Mouse (Mus musculus) liver (tissue): ENCODE results near the gene Il16.

Experiments
- DNase-seq: peaks from one replicate; pipeline ENCODE4 v3.0.0-alpha.2; 2020; ENCODE audit warnings: mixed read lengths

The Il16 gene

GRCm38 (mm10) chr7:83745413-83746106 is at the start of gene Il16:
Gene Il16 (minus strand): TSS chr7:83745726.
- no peak for DNase-seq

DNA sequence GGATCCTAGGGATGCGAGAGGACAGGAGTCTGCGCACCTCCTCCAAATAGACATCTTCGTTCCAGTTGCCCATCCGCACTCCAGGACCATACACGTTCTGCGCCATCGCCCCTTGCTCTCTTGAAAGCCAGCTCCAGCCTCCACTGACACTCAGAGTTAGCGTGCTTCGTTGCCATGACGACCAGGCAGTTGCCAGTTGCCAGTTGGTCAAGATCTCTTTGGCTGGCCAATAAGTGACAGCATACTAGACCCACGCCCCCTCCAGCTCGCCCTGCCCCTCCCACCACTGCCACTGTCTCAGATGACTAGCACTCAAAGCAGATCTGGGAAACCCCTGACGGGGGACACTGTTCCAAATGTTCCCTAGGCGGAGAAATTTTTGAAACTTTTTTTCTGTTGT is 49.2 kb upstream of the Il16 start, which contains the start of gene Cfap161:
Cfap161 (minus strand) TSS at position 176 of the 400 bp plus-strand sequence.
- DNase-seq, result peak; percentile 73

DNA sequence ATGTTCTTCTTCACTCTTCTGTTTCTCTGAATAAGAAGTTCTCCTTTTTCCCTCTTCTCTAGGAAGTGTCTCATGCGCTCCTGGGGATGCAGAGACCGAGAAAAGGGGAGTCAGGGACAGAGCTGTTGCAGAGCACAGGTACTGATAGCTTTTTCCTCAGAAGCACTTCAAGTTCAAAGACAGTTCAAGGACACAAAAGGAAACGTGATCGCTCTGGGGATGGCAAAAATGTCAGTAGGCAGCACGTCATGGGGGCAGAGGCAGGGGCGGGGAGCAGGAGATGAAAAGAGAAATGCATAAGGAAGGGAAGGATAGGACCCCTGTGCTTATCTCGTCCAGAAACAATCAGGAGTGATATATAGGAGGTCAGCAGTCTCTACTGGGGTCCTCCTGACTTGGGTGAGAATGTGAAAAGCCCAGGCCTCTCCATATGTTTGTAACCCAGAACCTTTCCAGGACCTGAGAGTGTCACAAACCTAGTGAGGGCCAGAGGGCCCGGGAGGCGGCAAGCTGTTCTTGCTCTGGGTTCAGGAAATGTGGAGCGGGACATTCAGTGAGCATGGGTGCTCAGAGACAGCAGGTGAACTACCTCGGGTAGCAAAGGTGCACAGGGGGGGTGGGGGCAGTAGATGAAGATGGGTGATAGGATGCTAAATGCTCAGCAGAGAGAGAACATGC is 48.6 kb upstream of the Il16 start:
- DNase-seq, result no peak

- DNase-seq, result no peak
These were observed 35.4 kb upstream of the Il16 start for GRCm38 (mm10) chr7:83780881-83781280.

- no peak for DNase-seq
These were observed 34.5 kb upstream of the Il16 start for GRCm38 (mm10) chr7:83780026-83780425.

DNA sequence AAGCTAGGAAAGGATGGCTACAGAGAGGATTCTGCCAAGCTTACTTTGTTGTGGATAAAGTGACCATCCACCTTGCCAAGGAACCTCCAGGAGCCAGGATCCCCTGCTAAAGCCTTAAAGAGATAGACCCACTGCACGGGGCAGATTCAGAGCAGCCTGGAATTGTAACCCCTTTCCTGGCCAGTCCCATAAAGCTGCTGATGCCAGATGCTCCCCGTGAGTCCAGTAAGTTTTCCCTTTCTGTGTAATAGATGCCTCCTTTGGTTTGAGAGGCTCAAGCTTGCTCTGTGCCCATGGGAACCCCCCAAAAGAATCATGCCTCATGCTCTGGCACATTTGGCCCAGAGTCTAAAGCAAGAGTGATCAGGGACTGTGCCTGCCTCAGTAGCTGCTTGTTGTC is 33.5 kb upstream of the Il16 start:
- no peak for DNase-seq

GRCm38 (mm10) chr7:83778516-83778915 is 33.0 kb upstream of the Il16 start:
- no peak for DNase-seq

DNA sequence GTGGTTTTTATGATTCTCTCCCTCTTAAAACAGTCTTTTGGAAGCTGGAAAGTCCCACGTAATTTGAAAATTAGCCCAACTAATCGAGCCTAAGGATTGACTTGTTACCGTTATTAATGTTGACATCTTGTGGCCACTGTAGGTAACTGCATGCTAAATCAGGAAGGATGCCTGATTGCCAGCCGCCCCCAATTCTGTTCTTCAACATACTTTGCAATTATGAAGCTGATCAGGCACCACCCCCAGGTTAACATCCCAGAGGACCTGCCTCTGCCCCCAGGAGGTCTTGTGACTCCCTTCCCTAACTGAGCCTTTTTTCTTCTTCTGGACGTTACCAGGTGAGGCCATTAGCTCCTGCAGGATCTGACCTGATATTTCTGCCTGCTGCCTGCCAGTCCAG is 29.2 kb upstream of the Il16 start:
- DNase-seq, result no peak

GRCm38 (mm10) chr7:83763674-83764073 is 18.1 kb upstream of the Il16 start:
- no peak for DNase-seq

GRCm38 (mm10) chr7:83762336-83762735 is 16.8 kb upstream of the Il16 start:
- DNase-seq, result no peak

GRCm38 (mm10) chr7:83751055-83751454 is 5.5 kb upstream of the Il16 start:
- no peak for DNase-seq

DNA sequence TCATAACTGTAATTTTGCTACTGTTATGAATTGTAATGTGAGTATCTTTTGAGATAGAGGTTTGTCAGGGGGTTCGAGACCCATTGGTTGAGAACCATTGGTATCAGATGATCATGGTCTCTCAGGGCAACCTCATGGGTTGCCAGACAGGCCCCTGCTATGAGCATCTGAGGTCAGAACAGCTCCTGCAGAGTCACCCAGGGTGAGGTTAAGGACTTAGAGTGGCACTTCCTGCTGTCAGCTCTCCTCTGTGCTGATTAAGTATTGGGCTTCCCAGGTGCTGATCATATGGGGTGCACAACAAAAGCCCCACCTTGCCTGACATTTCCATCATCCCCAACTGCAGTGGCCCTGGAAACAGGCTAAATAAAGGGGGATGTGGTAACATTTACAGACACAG is 2.9 kb upstream of the Il16 start:
- no peak for DNase-seq

DNA sequence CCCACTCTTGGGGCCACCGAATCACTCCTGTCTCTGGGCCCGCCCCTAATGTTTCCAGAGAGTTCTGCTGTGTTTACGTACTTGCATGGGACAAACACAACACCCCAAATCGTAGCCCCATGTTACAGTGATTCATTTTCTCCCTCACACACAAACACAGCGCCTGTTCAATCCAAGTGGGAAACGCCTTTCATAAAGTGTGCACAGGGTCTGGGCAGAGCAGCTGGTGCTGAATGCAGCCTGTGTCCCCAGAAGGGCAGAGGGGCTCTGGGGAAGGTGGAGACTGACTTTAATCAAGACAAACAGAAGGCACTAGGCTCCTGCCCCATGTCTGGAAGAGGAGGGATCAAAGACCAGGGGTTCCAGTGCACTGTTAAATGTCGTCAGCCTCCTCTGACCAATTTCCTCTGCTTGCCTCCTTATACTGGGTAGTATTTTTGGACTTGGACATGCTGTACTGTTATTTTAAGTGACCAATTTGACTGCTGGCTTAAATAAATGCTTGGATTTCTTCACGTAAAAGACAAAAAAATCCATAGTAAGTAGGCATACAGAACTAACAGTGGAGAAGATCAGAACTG is 671 bp upstream of the Il16 start:
- DNase-seq, result no peak

DNA sequence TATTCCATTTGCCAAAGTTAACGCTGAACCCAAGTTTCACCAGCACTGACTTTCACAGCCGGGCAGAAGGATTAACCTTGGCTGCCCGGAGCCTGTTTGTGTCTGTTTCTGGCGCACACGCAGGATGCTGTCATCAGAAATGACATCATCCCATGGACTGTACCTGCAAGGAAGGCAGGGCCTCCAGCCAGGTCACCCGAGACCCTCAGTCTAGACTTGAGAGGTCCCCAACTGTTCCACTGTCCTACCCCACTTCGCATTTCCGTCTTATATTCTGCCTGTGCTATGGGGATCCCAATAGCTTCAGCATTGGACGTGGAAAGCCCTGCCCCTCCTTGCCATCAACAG is 487 bp downstream of the Il16 start:
- no peak for DNase-seq

GRCm38 (mm10) chr7:83744250-83744649 is 1.3 kb downstream of the Il16 start:
- DNase-seq, result no peak

DNA sequence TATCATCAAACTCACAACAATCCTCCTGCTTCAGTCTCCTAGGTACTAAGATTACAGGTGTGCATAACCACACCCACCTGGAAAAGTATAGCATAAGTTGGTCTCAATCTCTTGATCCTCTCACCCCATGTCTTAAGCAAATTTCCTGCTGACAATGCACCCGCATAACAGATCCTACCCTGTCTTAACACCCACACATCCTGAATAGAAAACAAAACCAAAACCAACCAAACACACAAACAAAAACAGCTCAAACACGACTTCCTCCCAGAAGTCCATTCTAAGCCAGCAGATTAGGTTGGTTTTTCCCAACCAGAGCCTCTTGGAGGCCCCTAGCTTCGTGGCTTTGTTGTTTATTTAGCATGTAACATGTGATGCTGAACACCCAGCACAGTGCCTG is 2.8 kb downstream of the Il16 start:
- DNase-seq, result no peak

GRCm38 (mm10) chr7:83742026-83742425 is 3.5 kb downstream of the Il16 start:
- DNase-seq, result no peak

DNA sequence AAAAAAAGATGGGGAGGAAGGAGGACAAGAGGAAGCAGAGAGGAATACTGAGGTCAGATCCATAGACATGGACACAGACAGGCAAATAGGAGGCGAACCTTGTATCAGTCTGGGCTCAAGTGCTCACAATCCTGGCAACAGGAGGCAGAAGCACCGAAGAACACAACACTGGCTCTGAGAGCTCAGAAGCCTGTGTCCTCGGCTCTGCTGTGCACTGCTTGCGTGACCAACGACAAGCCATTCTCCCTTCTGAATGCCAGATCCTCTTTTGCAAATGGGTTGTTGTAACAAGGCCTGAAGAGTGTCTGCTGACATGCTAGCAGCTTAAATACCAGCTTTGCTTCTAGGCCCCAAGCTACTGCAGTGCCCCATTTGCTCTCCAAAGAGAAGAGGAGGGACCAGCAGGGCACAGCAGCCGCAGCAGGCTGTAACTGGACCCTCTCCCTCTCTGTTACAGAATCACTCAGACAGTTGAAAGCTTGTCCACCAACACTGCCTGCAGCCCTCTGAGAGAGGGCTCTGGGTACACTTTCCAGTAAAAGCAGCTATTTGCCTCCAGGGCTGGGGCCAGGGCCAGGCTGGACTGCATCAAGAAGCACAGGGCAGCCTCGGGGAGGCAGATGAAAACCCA is 5.7 kb downstream of the Il16 start:
- no peak for DNase-seq

GRCm38 (mm10) chr7:83738623-83739462 is 6.7 kb downstream of the Il16 start:
- DNase-seq, result no peak

GRCm38 (mm10) chr7:83737914-83738490 is 7.5 kb downstream of the Il16 start:
- no peak for DNase-seq

- no peak for DNase-seq
These were observed 9.0 kb downstream of the Il16 start for GRCm38 (mm10) chr7:83736341-83737115.
